Mouse (Mus musculus): ENCODE measurements around the gene Syn3. TPM values are rescaled to one million over a fixed set of nuclear protein-coding genes. Genes with fewer than 3 reads are reported as not detected.

Syn3 gene
- total and polyA plus RNA-seq, 2 experiments from 2014 or later = 22.0 to 67.0 TPM

DNA sequence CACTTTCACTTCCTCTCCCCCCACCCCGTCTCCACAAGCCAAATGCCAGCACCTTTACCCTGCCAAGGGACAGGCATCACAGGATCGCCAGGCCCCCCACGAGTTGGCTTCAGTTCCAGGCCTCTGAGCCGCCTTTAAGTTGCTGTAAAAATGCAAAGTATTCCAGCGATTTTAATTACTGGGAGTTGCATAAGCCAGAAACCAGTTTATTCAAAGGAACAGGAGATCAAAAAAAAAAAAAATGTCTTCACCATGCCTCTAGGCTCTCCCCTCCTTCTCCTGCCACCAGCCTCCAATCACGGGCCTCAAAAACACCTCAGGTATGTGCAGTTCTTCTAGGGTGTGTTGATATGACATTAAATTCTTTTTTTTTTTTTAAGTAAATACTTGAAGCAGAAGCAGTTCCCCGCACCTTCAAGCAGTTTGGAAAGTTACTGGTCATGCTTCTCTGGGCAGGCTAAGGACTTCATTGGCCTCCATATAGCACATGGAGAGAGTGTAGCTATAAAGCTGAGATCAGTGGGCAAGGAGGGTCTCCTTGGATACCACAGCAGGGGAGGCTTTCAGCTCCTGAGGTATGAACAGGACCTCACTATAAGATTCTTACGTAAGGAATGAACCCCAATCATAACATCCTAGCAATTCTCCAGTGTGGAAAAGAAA is 208.5 kb downstream of the Syn3 start:
- DNase-seq (ENCODE audit: low spot score) (no peak), ATAC-seq (ENCODE audit: low FRiP score) (no peak)
- Histone ChIP-seq H3K27ac (ENCODE audit: low read depth, low read length) (no peak overlapping the region), H3K36me3 (ENCODE audit: insufficient read depth, low read length) (no peaks in the 10 kb centered on the region), H3K4me2 (ENCODE audit: low read depth, low read length, poor library complexity, severe bottlenecking) (no peak overlapping the region), H3K4me3 (ENCODE audit: low read depth, low read length) (no peak overlapping the region), H3K9ac (replicated peaks; ENCODE audit: low read length, poor library complexity, severe bottlenecking) (no peak overlapping the region), H3K4me1 (ENCODE audit: insufficient read depth, low read length) (no peaks in the 10 kb centered on the region), H3K27me3 (ENCODE audit: insufficient read depth, low read length) (no peaks in the 10 kb centered on the region), H3K9me3 (ENCODE audit: low read length) (no peaks in the 10 kb centered on the region)
- WGBS = 77% methylated on average over 8 of the region's 8 CpGs
- no peak for TF ChIP-seq CTCF (IDR thresholded peaks at IDR 0.05)

- DNase-seq (ENCODE audit: low spot score) (no peak), ATAC-seq (ENCODE audit: low FRiP score) (no peak)
- TF ChIP-seq CTCF (IDR thresholded peaks at IDR 0.05) = no peak
- Histone ChIP-seq H3K4me3 (ENCODE audit: low read depth, low read length) (no peak overlapping the region), H3K27me3 (ENCODE audit: insufficient read depth, low read length) (no peaks in the 10 kb centered on the region), H3K9ac (replicated peaks; ENCODE audit: low read length, poor library complexity, severe bottlenecking) (no peak overlapping the region), H3K9me3 (ENCODE audit: low read length) (no peaks in the 10 kb centered on the region), H3K27ac (ENCODE audit: low read depth, low read length) (no peak overlapping the region), H3K4me2 (ENCODE audit: low read depth, low read length, poor library complexity, severe bottlenecking) (no peak overlapping the region), H3K4me1 (ENCODE audit: insufficient read depth, low read length) (no peaks in the 10 kb centered on the region), H3K36me3 (ENCODE audit: insufficient read depth, low read length) (no peaks in the 10 kb centered on the region; the same call in 1 of the 2 replicates)
- WGBS = 95% methylated on average over 7 of the region's 7 CpGs
Measured at GRCm38 (mm10) chr10:86286508-86286907, 212.2 kb downstream of the Syn3 start.

DNA sequence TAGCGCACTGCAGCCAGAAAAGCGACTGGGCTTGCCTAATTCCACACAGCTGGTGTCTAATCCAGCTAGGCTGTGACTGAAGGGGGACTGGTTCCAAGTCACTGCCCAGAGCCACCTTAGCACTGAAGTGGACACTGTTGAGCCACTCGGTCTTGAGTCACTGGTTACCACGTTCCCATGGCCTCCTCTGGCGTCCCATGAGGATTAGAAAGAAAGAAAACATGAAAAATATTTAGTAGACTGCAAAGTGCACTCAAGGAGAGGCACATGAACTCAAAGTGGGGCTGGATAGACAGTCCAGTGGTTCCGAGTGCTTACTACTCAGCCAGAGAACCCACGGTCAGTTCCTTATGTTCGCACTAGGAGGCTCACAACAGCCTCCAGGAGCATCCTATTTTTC is 217.5 kb downstream of the Syn3 start:
- H3K4me2 ChIP-seq (ENCODE audit: low read depth, low read length, poor library complexity, severe bottlenecking) = no peak overlapping the region

GRCm38 (mm10) chr10:86279579-86280168 is 219.0 kb downstream of the Syn3 start:
- DNase-seq (ENCODE audit: low spot score) (no peak), ATAC-seq (ENCODE audit: low FRiP score) (no peak)
- Histone ChIP-seq H3K9me3 (ENCODE audit: low read length) (no peaks in the 10 kb centered on the region), H3K27ac (ENCODE audit: low read depth, low read length) (no peak overlapping the region), H3K4me2 (ENCODE audit: low read depth, low read length, poor library complexity, severe bottlenecking) (no peak overlapping the region), H3K9ac (replicated peaks; ENCODE audit: low read length, poor library complexity, severe bottlenecking) (no peak overlapping the region), H3K36me3 (ENCODE audit: insufficient read depth, low read length) (no peaks in the 10 kb centered on the region; the same call in 1 of the 2 replicates), H3K4me1 (ENCODE audit: insufficient read depth, low read length) (no peaks in the 10 kb centered on the region), H3K4me3 (ENCODE audit: low read depth, low read length) (no peak overlapping the region), H3K27me3 (ENCODE audit: insufficient read depth, low read length) (no peaks in the 10 kb centered on the region)
- no peak for TF ChIP-seq CTCF (IDR thresholded peaks at IDR 0.05)
- WGBS = 88% methylated on average over 7 of the region's 7 CpGs

More for the DNA sequence above, 217.5 kb downstream of the Syn3 start:
- ATAC-seq (ENCODE audit: low FRiP score) = no peak
- H3K9ac ChIP-seq (replicated peaks; ENCODE audit: low read length, poor library complexity, severe bottlenecking) = no peak overlapping the region
- no peaks in the 10 kb centered on the region for H3K4me1 ChIP-seq (ENCODE audit: insufficient read depth, low read length)
- no peak for TF ChIP-seq CTCF (IDR thresholded peaks at IDR 0.05)
- WGBS = 82% methylated on average over 8 of the region's 8 CpGs
- H3K4me3 ChIP-seq (ENCODE audit: low read depth, low read length) = no peak overlapping the region
- H3K27ac ChIP-seq (ENCODE audit: low read depth, low read length) = no peak overlapping the region
- no peaks in the 10 kb centered on the region; the same call in 1 of the 2 replicates for H3K36me3 ChIP-seq (ENCODE audit: insufficient read depth, low read length)
- H3K9me3 ChIP-seq (ENCODE audit: low read length) = no peaks in the 10 kb centered on the region
- no peak for DNase-seq (ENCODE audit: low spot score)
- no peaks in the 10 kb centered on the region for H3K27me3 ChIP-seq (ENCODE audit: insufficient read depth, low read length)

- no peak for DNase-seq (ENCODE audit: low spot score)
- no peak for ATAC-seq (ENCODE audit: low FRiP score)
- Histone ChIP-seq H3K36me3 (ENCODE audit: insufficient read depth, low read length) (no peaks in the 10 kb centered on the region; the same call in 1 of the 2 replicates), H3K4me3 (ENCODE audit: low read depth, low read length) (no peak overlapping the region), H3K27me3 (ENCODE audit: insufficient read depth, low read length) (no peaks in the 10 kb centered on the region), H3K9me3 (ENCODE audit: low read length) (no peaks in the 10 kb centered on the region), H3K9ac (replicated peaks; ENCODE audit: low read length, poor library complexity, severe bottlenecking) (no peak overlapping the region), H3K4me1 (ENCODE audit: insufficient read depth, low read length) (no peaks in the 10 kb centered on the region), H3K4me2 (ENCODE audit: low read depth, low read length, poor library complexity, severe bottlenecking) (no peak overlapping the region), H3K27ac (ENCODE audit: low read depth, low read length) (no peak overlapping the region)
- no peak for TF ChIP-seq CTCF (IDR thresholded peaks at IDR 0.05)
- 82% methylated on average over 2 of the region's 2 CpGs for WGBS
Measured at GRCm38 (mm10) chr10:86278481-86278880, 220.2 kb downstream of the Syn3 start.

GRCm38 (mm10) chr10:86277327-86277726 is 221.4 kb downstream of the Syn3 start:
- ATAC-seq (ENCODE audit: low FRiP score) (no peak), DNase-seq (ENCODE audit: low spot score) (no peak)
- Histone ChIP-seq H3K9ac (replicated peaks; ENCODE audit: low read length, poor library complexity, severe bottlenecking) (no peak overlapping the region), H3K36me3 (ENCODE audit: insufficient read depth, low read length) (no peaks in the 10 kb centered on the region), H3K27me3 (ENCODE audit: insufficient read depth, low read length) (no peaks in the 10 kb centered on the region), H3K4me1 (ENCODE audit: insufficient read depth, low read length) (no peaks in the 10 kb centered on the region), H3K4me2 (ENCODE audit: low read depth, low read length, poor library complexity, severe bottlenecking) (no peak overlapping the region), H3K27ac (ENCODE audit: low read depth, low read length) (no peak overlapping the region), H3K4me3 (ENCODE audit: low read depth, low read length) (no peak overlapping the region), H3K9me3 (ENCODE audit: low read length) (no peaks in the 10 kb centered on the region)
- 88% methylated on average over 5 of the region's 5 CpGs for WGBS
- TF ChIP-seq CTCF (IDR thresholded peaks at IDR 0.05) = no peak
